Comparison of ENCODE assay signal across 14 mouse cellular contexts in the genomic region with DNA sequence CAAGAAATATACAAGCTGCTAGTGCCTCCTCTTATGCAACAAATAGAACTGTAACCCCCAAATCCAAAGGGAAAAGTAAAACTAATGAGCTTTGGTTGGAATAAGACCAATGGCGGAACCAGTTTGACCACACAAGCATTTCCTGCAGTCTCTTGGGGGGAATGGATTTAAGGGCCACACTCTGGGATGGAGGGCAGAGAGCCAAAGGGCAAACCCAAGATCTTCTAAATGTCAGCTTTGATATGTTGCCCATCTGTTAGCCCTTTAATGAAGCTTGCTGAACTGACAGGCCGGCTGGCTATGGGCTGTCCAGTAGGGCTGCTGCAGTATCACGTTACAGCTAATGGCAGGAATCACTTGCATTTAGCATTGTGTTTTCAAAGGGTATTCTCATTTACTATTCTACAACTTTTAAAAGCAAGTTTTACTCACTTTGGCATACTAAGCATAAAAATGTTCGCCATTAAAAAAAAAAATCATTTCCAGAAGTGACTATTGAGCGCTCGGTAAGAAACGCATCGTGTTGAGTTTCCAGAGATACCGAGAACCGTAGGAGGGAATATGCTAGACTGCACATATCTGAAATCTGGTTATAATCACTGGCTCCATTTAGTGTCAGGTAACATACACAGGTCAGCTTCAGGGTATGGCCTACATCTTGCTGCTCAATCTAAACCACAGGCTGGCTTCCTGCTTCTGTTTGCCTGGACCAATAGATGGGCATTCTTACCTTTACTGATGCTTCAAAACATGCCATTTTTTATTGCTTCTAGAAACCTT. TPM values are rescaled to one million over a fixed set of nuclear protein-coding genes. Genes with fewer than 3 reads are reported as not detected.
DNase-seq lines count a peak whose midpoint lies in the region; ATAC-seq lines count a peak whose summit lies in the region.
"Had no signal": no experiment of that assay in that cellular context is flagged by ENCODE, and none has a peak within 500 bp of the region (broad histone marks: within the 10 kb centered on the region; RNA-seq: fewer than 3 reads in every experiment).

No protein-coding gene starts in this region.

- no peaks in the 10 kb centered on the region for H3K27me3 ChIP-seq in hindbrain, embryonic 16.5 days (replicated peaks; ENCODE audit: control insufficient read depth, insufficient read depth, low read length)
- no peaks in the 10 kb centered on the region for H3K27me3 ChIP-seq in hindbrain, embryonic 14.5 days (ENCODE audit: control insufficient read depth, insufficient read depth, low read length)
- H3K27me3 ChIP-seq: forebrain, embryonic 12.5 days; heart, embryonic 12.5 days; megakaryocyte, embryonic 14.5 days; neural tube, embryonic 12.5 days had no signal

- no peaks in the 10 kb centered on the region for H3K9me3 ChIP-seq in hindbrain, embryonic 16.5 days (ENCODE audit: control insufficient read depth, low read length)
- no peaks in the 10 kb centered on the region for H3K9me3 ChIP-seq in hindbrain, embryonic 14.5 days (ENCODE audit: control insufficient read depth, low read length)
- H3K9me3 ChIP-seq: forebrain, embryonic 12.5 days; heart, embryonic 12.5 days; megakaryocyte, embryonic 14.5 days; neural tube, embryonic 12.5 days had no signal

- H3K9ac ChIP-seq in hindbrain, embryonic 16.5 days (ENCODE audit: low read depth, low read length) = no peak overlapping the region
- H3K9ac ChIP-seq in hindbrain, embryonic 14.5 days = no peak overlapping the region
- H3K9ac ChIP-seq: forebrain, embryonic 12.5 days; heart, embryonic 12.5 days; liver, embryonic 14.5 days; neural tube, embryonic 12.5 days had no signal

- H3K36me3 ChIP-seq in hindbrain, embryonic 16.5 days (ENCODE audit: control insufficient read depth, insufficient read depth, low read length) = no peaks in the 10 kb centered on the region
- H3K36me3 ChIP-seq in hindbrain, embryonic 14.5 days (replicated peaks; ENCODE audit: control insufficient read depth, insufficient read depth) = no peaks in the 10 kb centered on the region
- H3K36me3 ChIP-seq: forebrain, embryonic 12.5 days; heart, embryonic 12.5 days; neural tube, embryonic 12.5 days had no signal

- H3K4me2 ChIP-seq in hindbrain, embryonic 16.5 days (ENCODE audit: low read length) = no peak overlapping the region
- H3K4me2 ChIP-seq in hindbrain, embryonic 14.5 days (replicated peaks) = no peak overlapping the region
- H3K4me2 ChIP-seq: forebrain, embryonic 12.5 days; heart, embryonic 12.5 days; neural tube, embryonic 12.5 days had no signal

- DNase-seq in hindbrain, embryonic 14.5 days (ENCODE audit: low spot score) = no peak
- DNase-seq in 3T3-L1 (ENCODE audit: low read depth, low spot score) = peak; percentile 54
- DNase-seq in embryo, embryonic 9.5 days (ENCODE audit: extremely low spot score) = peak; percentile 59
- DNase-seq in kidney, postnatal 4 days = peak; percentile 37 to 41
- DNase-seq in urinary bladder, postnatal 25 days (ENCODE audit: low spot score) = no peak
- no peak for DNase-seq in urinary bladder, postnatal 4 days (ENCODE audit: low spot score in 2 of 2)
- DNase-seq in left cerebral cortex, postnatal 10 days (ENCODE audit: extremely low spot score in 1 of 2, low spot score in 2 of 2) = no peak
- DNase-seq: thymus, postnatal 4 days had no signal

- no peaks in the 10 kb centered on the region for H3K4me1 ChIP-seq in hindbrain, embryonic 16.5 days (ENCODE audit: control insufficient read depth, insufficient read depth, low read depth, low read length)
- H3K4me1 ChIP-seq in hindbrain, embryonic 14.5 days (replicated peaks; ENCODE audit: control insufficient read depth, insufficient read depth, low read length) = no peaks in the 10 kb centered on the region
- H3K4me1 ChIP-seq: forebrain, embryonic 12.5 days; heart, embryonic 12.5 days; megakaryocyte, embryonic 14.5 days; neural tube, embryonic 12.5 days had no signal

- WGBS in hindbrain, embryonic 16.5 days = 76% methylated on average over 10 of the region's 10 CpGs
- 74% methylated on average over 10 of the region's 10 CpGs for WGBS in hindbrain, embryonic 14.5 days

- no peak overlapping the region for H3K4me3 ChIP-seq in hindbrain, embryonic 16.5 days (ENCODE audit: low read length)
- H3K4me3 ChIP-seq in hindbrain, embryonic 14.5 days (replicated peaks; ENCODE audit: low read length) = no peak overlapping the region
- H3K4me3 ChIP-seq: forebrain, embryonic 12.5 days; heart, embryonic 12.5 days; megakaryocyte, embryonic 14.5 days; neural tube, embryonic 12.5 days had no signal

- intact Hi-C loops in left cerebral cortex, postnatal 10 days (cut with DNase I) = no loop called here

- no peak overlapping the region for H3K27ac ChIP-seq in hindbrain, embryonic 16.5 days (ENCODE audit: low read depth, low read length)
- no peak overlapping the region for H3K27ac ChIP-seq in hindbrain, embryonic 14.5 days
- H3K27ac ChIP-seq: forebrain, embryonic 12.5 days; liver, embryonic 14.5 days; neural tube, embryonic 12.5 days had no signal

- peak; percentile 72; the same call in 1 of the 2 replicates for ATAC-seq in hindbrain, embryonic 16.5 days
- no peak for ATAC-seq in hindbrain, embryonic 14.5 days (ENCODE audit: low FRiP score)

RNA-seq across cellular contexts. Expression of a gene that starts 51.1 kb away (rescaled TPM):
- polyA plus RNA-seq in hindbrain, embryonic 16.5 days (2015; fragmentation: Nextera tagmentation; extraction: Ambion mirVana) = 133 and 138 TPM in 2 replicates
- 130 and 138 TPM in 2 replicates for polyA plus RNA-seq in hindbrain, embryonic 14.5 days (2014; fragmentation: Nextera tagmentation; extraction: Ambion mirVana)
- 10 to 100 TPM; 50.2 to 51.0 TPM for total RNA-seq in left cerebral cortex, postnatal 10 days (2021)

Comparison
In these comparisons a context has a peak if more than half of its experiments do, and no peak if none do; other contexts are left out.
1. DNase-seq: peak in 3T3-L1 (single experiment), embryo, embryonic 9.5 days (single experiment) and kidney, postnatal 4 days (2 of 2); none in hindbrain, embryonic 14.5 days (single experiment), urinary bladder, postnatal 25 days (single experiment), urinary bladder, postnatal 4 days (0 of 2) and left cerebral cortex, postnatal 10 days (0 of 2).